Mouse (Mus musculus) embryonic fibroblast, embryonic 13.5 days (primary cell): ENCODE measurements around the gene Scn5a.

ENCODE experiments used
- CTCF ChIP-seq: IDR thresholded peaks from 2 replicates; pipeline ENCODE4 v1.5.1; 2011; ENCODE audit warnings: mild to moderate bottlenecking, control low read depth, low read length, moderate library complexity, borderline replicate concordance; ENCODE audit not compliant: insufficient read depth
- POLR2A ChIP-seq: IDR thresholded peaks from 2 replicates; pipeline ENCODE4 v1.6.1; 2011; ENCODE audit warnings: low read depth, mild to moderate bottlenecking, control low read depth, low read length, moderate library complexity

GRCm38 (mm10) chr9:119578636-119579438, at the start of gene Scn5a:
- TF ChIP-seq POLR2A (no peak), CTCF (no peak)
